Mouse (Mus musculus): ENCODE results near the gene Dlk2.

GRCm38 (mm10) chr17:46278011-46278765, 19.0 kb upstream of the Dlk2 start:
- no peak for TF ChIP-seq CTCF (IDR thresholded peaks at IDR 0.05; ENCODE audit: insufficient read depth, low read length)
- no peak for TF ChIP-seq POLR2A (IDR thresholded peaks at IDR 0.05; ENCODE audit: borderline replicate concordance, extremely low read depth, low read depth, low read length)
